Mouse (Mus musculus) lung, embryonic 14.5 days (tissue): ENCODE data around the gene Uqcc2. TPM values are rescaled to one million over a fixed set of nuclear protein-coding genes. Genes with fewer than 3 reads are reported as not detected.
A peak's percentile ranks its signal among the peaks of the same experiment; 100 is the strongest.

Source experiments
- ATAC-seq: fragments of 200-750 bp; cut with Nextera tagmentation; 2 replicates; pipeline ENCODE4 v1.8.0; 2017; ENCODE audit warnings: mild to moderate bottlenecking, moderate TSS enrichment, moderate library complexity; ENCODE audit not compliant: insufficient read depth
- DNase-seq: peaks from one replicate; pipeline ENCODE4 v3.0.0-alpha.2; 2015
- H3K27ac ChIP-seq: fragments of 300-500 bp; sonication (generic); 2 replicates; pipeline ENCODE4 v1.5.1; 2014; ENCODE audit warnings: low read depth, mild to moderate bottlenecking, moderate library complexity
- H3K27me3 ChIP-seq: fragments of 300-500 bp; sonication (generic); 2 replicates; pipeline ENCODE4 v1.6.1; 2014; ENCODE audit warnings: low read length, control low read depth; ENCODE audit not compliant: insufficient read depth
- H3K36me3 ChIP-seq: fragments of 300-500 bp; sonication (generic); 2 replicates; pipeline ENCODE4 v1.6.1; 2014; ENCODE audit warnings: control low read depth; ENCODE audit not compliant: insufficient read depth
- H3K4me1 ChIP-seq: fragments of 300-500 bp; sonication (generic); 2 replicates; pipeline ENCODE4 v1.6.1; 2014; ENCODE audit warnings: antibody characterized with exemption, control low read depth; ENCODE audit not compliant: insufficient read depth
- H3K4me2 ChIP-seq: fragments of 300-500 bp; sonication (generic); 2 replicates; pipeline ENCODE4 v1.6.1; 2014; ENCODE audit warnings: mild to moderate bottlenecking
- H3K4me3 ChIP-seq: fragments of 300-500 bp; sonication (generic); 2 replicates; pipeline ENCODE4 v1.5.1; 2014; ENCODE audit warnings: low read depth, low read length
- H3K9ac ChIP-seq: fragments of 300-500 bp; sonication (generic); 2 replicates; pipeline ENCODE4 v1.6.1; 2014
- H3K9me3 ChIP-seq: fragments of 300-500 bp; sonication (generic); 2 replicates; pipeline ENCODE4 v1.6.1; 2016; ENCODE audit warnings: low read depth, low read length, control low read depth
- CTCF ChIP-seq: IDR thresholded peaks from 2 replicates; pipeline ENCODE4 v1.5.1; 2016; ENCODE audit warnings: antibody characterized with exemption, low read depth
- WGBS: fragments of 180-500 bp; shearing (Covaris S2); extraction: QIAGEN DNeasy Blood & Tissue Kit; methylation state at CpG from one replicate; pipeline ENCODE4 v1.1.7; 2014; 5-methylcytosine and 5-hydroxymethylcytosine counted together
- polyA plus RNA-seq: library from polyadenylated mRNA; unstranded; fragments of >200 nt; fragmentation: Nextera tagmentation; extraction: Ambion mirVana; gene quantifications from 2 replicates; pipeline ENCODE4 v1.2.1, GENCODE M21; 2014

Gene Uqcc2
- polyA plus RNA-seq, 1 experiment from 2014 or later: 315 TPM

- 75% methylated on average over 25 of the region's 25 CpGs for WGBS
- no peak for ATAC-seq
These were observed 14.8 kb downstream of the Uqcc2 start for GRCm38 (mm10) chr17:27118676-27119539.

GRCm38 (mm10) chr17:27110072-27110471 is 23.6 kb downstream of the Uqcc2 start:
- Histone ChIP-seq H3K27me3 (no peaks in the 10 kb centered on the region), H3K27ac (no peak overlapping the region), H3K4me3 (no peak overlapping the region), H3K4me2 (no peak overlapping the region), H3K4me1 (no peaks in the 10 kb centered on the region), H3K9me3 (no peaks in the 10 kb centered on the region), H3K36me3 (peaks cover 5% of the 10 kb centered on the region), H3K9ac (no peak overlapping the region)
- ATAC-seq (no peak), DNase-seq (peak; percentile 41)
- WGBS: 68% methylated on average over 7 of the region's 7 CpGs
- no peak for TF ChIP-seq CTCF

More at GRCm38 (mm10) chr17:27118676-27119539, 14.8 kb downstream of the Uqcc2 start:
- no peaks in the 10 kb centered on the region for H3K27me3 ChIP-seq
- no peak overlapping the region for H3K9ac ChIP-seq
- H3K27ac ChIP-seq: no peak overlapping the region
- H3K4me1 ChIP-seq: no peaks in the 10 kb centered on the region
- H3K9me3 ChIP-seq: no peaks in the 10 kb centered on the region
- H3K36me3 ChIP-seq: peaks cover 26% of the 10 kb centered on the region
- TF ChIP-seq CTCF: no peak
- no peak overlapping the region for H3K4me3 ChIP-seq
- DNase-seq: no peak
- H3K4me2 ChIP-seq: no peak overlapping the region

GRCm38 (mm10) chr17:27107936-27108335 is 25.8 kb downstream of the Uqcc2 start:
- Histone ChIP-seq H3K4me1 (no peaks in the 10 kb centered on the region), H3K4me2 (no peak overlapping the region), H3K9me3 (no peaks in the 10 kb centered on the region), H3K27me3 (no peaks in the 10 kb centered on the region), H3K36me3 (no peaks in the 10 kb centered on the region), H3K4me3 (no peak overlapping the region), H3K27ac (no peak overlapping the region), H3K9ac (no peak overlapping the region)
- ATAC-seq (no peak), DNase-seq (no peak)
- no peak for TF ChIP-seq CTCF
- WGBS: 72% methylated on average over 6 of the region's 6 CpGs

GRCm38 (mm10) chr17:27106745-27107144 is 27.0 kb downstream of the Uqcc2 start:
- H3K9me3 ChIP-seq: no peaks in the 10 kb centered on the region
- H3K4me2 ChIP-seq: no peak overlapping the region
- peak; percentile 54 for TF ChIP-seq CTCF
- whole genome bisulfite sequencing: 82% methylated on average over 9 of the region's 9 CpGs
- H3K27ac ChIP-seq: no peak overlapping the region
- H3K4me3 ChIP-seq: no peak overlapping the region
- H3K4me1 ChIP-seq: no peaks in the 10 kb centered on the region
- no peaks in the 10 kb centered on the region for H3K27me3 ChIP-seq
- DNase-seq (peak; percentile 67), ATAC-seq (no peak)
- no peak overlapping the region for H3K9ac ChIP-seq
- H3K36me3 ChIP-seq: no peaks in the 10 kb centered on the region

GRCm38 (mm10) chr17:27105698-27106470 is 27.8 kb downstream of the Uqcc2 start:
- no peak overlapping the region for H3K9ac ChIP-seq
- no peaks in the 10 kb centered on the region for H3K4me1 ChIP-seq
- no peaks in the 10 kb centered on the region for H3K27me3 ChIP-seq
- no peak overlapping the region for H3K27ac ChIP-seq
- WGBS: 70% methylated on average over 15 of the region's 18 CpGs
- H3K9me3 ChIP-seq: no peaks in the 10 kb centered on the region
- no peak for DNase-seq
- no peak for ATAC-seq
- TF ChIP-seq CTCF: no peak
- H3K4me2 ChIP-seq: no peak overlapping the region
- no peaks in the 10 kb centered on the region for H3K36me3 ChIP-seq
- no peak overlapping the region for H3K4me3 ChIP-seq

- ATAC-seq: no peak
- DNase-seq: no peak
- Histone ChIP-seq H3K9ac (no peak overlapping the region), H3K4me3 (no peak overlapping the region), H3K4me2 (no peak overlapping the region), H3K27ac (no peak overlapping the region), H3K9me3 (no peaks in the 10 kb centered on the region), H3K36me3 (no peaks in the 10 kb centered on the region), H3K27me3 (no peaks in the 10 kb centered on the region), H3K4me1 (no peaks in the 10 kb centered on the region)
- TF ChIP-seq CTCF: no peak
- 65% methylated on average over 5 of the region's 5 CpGs for WGBS
These were observed 32.0 kb downstream of the Uqcc2 start for GRCm38 (mm10) chr17:27101675-27102074.

GRCm38 (mm10) chr17:27095690-27096089 is 38.0 kb downstream of the Uqcc2 start:
- Histone ChIP-seq H3K36me3 (peaks cover 4% of the 10 kb centered on the region; the same call in 1 of the 2 replicates), H3K9ac (no peak overlapping the region), H3K27ac (no peak overlapping the region), H3K4me3 (no peak overlapping the region), H3K9me3 (no peaks in the 10 kb centered on the region), H3K27me3 (no peaks in the 10 kb centered on the region), H3K4me1 (no peaks in the 10 kb centered on the region), H3K4me2 (no peak overlapping the region)
- DNase-seq (peak; percentile 65), ATAC-seq (peak; percentile 41; the same call in 1 of the 2 replicates)
- WGBS: 29% methylated on average over 13 of the region's 13 CpGs
- TF ChIP-seq CTCF: peak; percentile 63
